Mouse (Mus musculus): ENCODE measurements around the gene Klk14. TPM values are rescaled to one million over a fixed set of nuclear protein-coding genes. Genes with fewer than 3 reads are reported as not detected.
A peak's percentile ranks its signal among the peaks of the same experiment; 100 is the strongest.
"Not testable (repeated sequence)": the region's sequence is repeated elsewhere in the genome, so short reads cannot be mapped to it uniquely, and the experiment has no call there.

Gene Klk14
- total RNA-seq (2021) = not detected

DNA sequence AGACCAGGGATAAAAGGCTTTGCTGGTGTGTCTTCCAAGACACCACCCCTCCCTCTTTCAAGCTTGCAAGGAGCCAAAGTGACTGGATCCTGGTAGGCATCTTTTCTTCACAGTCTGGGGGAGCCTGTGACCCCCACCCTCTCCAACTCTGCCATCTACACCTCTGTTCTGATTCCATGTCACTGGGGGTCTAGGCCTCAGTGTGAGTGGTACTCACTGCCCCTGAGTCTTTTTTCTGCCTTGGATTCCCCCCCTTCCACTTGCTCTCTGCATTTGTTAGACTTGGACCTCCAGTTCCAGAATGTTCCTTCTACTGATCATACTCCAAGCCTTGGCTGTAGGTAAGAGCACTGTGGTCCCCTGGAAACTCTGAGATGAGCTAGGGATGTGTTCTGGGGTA is at the start of gene Klk14:
Klk14 (plus strand) TSS at position 301 of the 400 bp plus-strand sequence.
- no peak for DNase-seq (ENCODE audit: extremely low spot score in 1 of 2, low spot score in 2 of 2)
- intact Hi-C loops (cut with DNase I) = no loop called here

DNA sequence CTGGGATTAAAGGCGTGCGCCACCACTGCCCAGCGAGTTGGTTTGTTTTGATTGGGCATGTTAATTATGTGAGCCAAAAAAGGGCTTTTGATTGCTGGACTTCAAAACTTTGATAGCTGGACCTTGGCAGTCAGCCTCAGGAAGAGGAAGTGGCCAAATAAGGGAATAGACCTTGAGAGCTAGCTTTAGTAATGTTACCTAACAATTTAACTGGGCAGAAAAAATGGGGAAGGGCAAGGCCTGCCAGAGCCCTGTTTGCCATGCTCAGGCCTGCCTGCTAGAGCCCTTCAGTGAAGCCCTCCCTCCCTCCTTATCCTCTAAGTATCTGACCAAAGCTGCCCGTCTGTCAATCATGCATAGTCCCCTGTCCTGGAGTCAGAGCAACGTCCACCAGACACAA is 47.6 kb upstream of the Klk14 start:
- intact Hi-C loops (cut with DNase I) = no loop called here
- DNase-seq (ENCODE audit: extremely low spot score in 1 of 2, low spot score in 2 of 2) = no peak

DNA sequence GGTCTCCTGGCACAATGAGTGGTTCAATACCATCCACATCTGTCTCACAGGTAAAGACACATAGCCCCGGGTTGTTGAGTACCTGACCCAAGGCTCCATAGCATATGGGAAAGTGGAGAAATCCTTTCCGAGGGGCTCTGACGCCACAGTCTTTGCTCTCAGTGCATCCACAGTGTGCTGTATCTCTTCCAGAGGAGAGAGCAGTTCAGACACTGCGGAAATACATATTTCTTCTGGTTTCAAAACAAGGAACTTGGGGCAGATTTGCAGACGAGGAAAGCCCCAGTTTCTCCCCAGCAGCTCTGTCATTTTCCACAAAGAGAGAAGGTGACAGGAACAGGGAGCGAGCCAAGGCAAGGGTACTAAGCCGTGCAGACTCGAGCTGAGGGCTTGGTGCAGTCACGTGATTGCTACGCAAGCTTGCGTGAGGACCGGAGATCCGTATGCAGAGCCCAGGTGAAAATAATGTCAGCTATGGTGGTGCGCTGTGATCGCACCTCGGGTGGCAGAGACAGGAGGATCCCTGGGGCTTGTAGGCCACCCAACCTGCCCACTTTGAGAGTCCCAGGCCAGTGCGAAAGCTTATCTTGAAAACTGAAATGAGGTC is 47.1 kb upstream of the Klk14 start:
- DNase-seq (ENCODE audit: extremely low spot score in 1 of 2, low spot score in 2 of 2) = no peak
- intact Hi-C loops (cut with DNase I) = no loop called here

DNA sequence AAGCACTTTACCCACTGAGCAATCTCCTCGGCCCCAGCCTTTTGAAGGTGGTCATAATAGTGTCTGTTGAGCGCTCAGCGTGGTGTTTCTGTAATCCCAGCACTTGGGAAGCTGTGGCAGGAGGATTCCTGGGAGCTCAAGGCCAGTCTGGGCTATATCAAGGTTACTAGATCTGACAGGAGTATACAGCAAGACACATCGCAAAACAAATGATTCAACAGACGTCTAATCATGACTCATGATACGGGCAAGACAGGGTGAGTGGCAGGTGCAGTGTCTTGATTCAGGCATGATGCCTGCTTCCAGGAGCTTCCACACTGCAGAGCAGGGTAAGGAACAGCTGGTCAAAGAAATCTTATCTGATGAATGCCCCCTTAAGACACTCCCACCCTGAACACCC is 37.5 kb upstream of the Klk14 start:
- no peak for DNase-seq (ENCODE audit: extremely low spot score in 1 of 2, low spot score in 2 of 2)
- intact Hi-C loops (cut with DNase I) = no loop called here

DNA sequence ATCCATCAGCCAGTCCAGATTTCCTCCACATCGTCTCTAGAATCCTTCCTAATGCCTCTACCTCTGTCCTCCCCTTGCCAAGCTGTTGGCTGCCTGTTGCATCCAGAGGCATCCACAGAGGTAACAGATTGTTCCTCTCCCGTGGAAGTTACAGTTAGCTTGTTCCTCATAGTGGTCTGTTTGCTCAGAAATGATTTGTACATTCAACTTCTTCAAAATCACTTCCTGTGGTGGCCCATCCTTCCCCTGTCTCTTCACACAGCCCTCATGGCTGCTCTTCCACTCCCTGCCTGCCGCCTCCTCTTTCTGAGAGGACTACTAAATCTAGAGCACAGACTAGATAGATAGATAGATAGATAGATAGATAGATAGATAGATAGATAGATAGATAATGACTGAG is 35.7 kb upstream of the Klk14 start:
- DNase-seq (ENCODE audit: extremely low spot score in 1 of 2, low spot score in 2 of 2) = no peak
- intact Hi-C loops (cut with DNase I) = no loop called here

DNA sequence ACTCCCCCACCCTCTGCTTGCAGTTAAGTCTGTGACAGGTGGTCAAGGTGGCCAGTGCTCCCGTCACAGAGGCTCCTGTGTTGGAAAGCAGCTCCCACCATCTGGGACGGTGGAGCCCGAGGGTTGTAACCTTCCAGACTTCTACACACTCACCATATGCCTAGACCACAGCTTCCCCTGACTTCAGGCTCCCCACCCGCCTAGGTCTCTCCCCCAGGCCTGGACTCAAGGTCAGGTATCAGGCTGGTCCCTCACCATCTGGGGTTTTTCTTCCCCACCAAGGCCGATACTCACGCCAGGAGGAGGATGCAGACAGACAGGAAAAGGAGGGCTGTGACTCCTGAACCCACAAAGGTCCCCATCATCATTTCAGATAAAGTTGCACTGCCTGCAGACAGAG is 34.0 kb upstream of the Klk14 start:
- intact Hi-C loops (cut with DNase I) = no loop called here

DNA sequence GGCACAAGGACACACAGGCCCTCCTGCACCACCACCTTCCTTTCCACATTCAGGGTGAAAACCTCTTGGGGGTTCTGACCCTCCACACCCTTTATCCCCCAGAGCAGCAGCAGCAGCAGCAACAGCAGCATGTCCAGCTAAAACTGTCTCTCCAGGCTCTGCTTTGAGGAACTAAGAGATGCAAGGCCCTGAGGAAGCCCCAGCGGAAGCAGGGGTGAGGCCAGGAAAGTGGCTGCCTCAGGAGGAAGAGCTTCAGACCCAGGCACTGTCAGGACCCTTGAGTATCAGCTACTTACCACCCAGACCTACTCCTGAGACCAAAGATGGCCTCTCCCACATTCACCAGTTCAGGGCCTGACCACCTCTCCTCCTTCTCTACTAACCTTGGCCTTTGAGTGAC is 30.2 kb upstream of the Klk14 start, which contains the start of gene Siglece:
Siglece (minus strand) TSS at position 160 of the 400 bp plus-strand sequence.
- intact Hi-C loops (cut with DNase I) = no loop called here
- DNase-seq (ENCODE audit: extremely low spot score in 1 of 2, low spot score in 2 of 2) = no peak

More for the DNA sequence above, 34.0 kb upstream of the Klk14 start:
- DNase-seq (ENCODE audit: extremely low spot score in 1 of 2, low spot score in 2 of 2) = no peak

DNA sequence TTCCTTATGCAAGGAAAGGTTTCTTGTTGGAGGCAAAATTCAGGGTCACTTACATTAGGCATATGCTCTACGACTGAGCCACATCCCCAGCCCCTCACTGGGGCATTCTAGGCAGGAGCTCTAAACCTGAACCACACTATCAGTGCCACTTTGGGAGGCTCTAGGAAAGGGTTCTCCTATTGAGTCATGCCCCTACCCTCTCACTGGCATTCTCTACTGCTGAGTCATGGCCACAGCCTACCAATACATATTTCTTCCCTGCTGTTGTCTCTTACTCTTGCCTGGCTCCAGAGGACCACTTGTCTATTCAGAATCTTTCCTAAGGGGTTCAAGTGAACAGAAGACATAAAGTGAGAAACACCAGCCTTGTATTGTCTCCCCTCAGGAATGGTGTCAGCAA is 27.4 kb upstream of the Klk14 start:
- no peak for DNase-seq (ENCODE audit: extremely low spot score in 1 of 2, low spot score in 2 of 2)
- intact Hi-C loops (cut with DNase I) = no loop called here

DNA sequence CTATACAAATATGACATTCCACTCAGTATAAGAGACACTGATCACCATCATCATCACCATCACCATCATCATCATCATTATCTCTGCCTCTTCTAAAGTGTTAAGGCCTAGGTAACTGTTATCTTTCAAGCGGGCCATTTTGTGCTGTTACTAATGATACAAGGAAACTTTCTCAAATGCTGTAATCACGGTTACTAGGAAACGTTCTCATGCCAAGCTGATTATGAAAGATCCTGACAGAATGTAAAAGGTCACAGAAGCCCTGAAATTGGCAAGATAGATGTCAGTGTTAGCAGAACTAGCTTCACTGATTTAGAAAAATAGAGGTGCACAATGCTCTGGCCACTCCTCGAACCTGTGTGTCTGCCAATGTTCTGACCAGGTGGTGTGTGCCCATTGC is 23.0 kb upstream of the Klk14 start:
- intact Hi-C loops (cut with DNase I); DNase-seq (ENCODE audit: extremely low spot score in 1 of 2, low spot score in 2 of 2): not testable (repeated sequence)

DNA sequence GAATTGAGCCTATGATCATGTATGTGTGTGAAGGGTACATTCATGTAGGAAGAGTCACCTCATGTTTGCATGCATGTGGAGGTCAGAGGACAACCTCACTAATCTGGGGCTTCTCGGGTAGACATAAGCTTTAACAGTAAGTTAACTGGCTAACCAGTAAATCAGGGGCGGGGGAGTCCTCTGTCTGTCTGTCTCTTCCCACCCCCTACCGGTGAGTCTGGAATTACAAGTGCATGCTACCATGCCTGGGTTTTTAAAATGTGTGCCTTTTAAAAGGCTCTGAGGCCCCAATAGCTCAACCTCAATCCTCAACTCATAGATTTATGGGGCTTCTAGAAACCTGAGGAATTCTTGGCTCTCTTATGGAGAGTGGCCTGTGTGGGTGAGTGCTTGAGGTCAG is 21.6 kb upstream of the Klk14 start:
- no peak for DNase-seq (ENCODE audit: extremely low spot score in 1 of 2, low spot score in 2 of 2)
- intact Hi-C loops (cut with DNase I) = no loop called here

DNA sequence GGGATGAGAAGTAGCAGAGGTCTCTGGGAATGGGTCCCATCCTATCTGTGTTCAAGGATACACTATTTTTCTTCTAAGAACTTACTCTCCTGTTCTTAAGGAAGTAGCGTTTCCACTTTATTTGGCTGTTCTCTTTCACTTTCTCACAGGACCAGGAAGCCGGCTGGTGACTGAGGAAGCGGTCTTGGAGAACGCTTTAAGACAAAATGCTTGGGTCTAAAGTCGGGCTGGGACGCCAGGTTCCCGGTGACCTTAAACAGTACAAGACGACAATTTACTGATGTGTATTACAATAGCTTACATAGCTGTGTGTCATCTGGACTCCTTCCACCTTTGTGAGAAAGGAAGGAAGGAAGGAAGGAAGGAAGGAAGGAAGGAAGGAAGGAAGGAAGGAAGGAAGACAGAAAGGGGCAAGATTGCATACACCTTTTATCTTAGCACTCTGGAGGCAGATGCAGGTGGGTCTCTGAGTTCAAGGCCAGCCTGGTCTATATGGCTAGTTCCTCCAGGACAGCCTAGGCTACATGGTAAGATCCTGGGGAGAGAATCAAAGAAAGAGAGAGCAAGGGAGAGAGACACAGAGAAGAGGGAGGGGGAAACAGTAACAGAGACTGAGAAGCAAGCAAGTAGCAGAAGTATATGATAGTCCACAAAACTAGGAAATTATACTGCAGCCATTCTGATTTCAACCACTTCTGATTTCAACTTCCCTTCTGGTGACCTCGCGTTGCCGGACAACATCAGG is 19.0 kb upstream of the Klk14 start:
- intact Hi-C loops (cut with DNase I) = no loop called here
- DNase-seq (ENCODE audit: extremely low spot score in 1 of 2, low spot score in 2 of 2) = no peak

DNA sequence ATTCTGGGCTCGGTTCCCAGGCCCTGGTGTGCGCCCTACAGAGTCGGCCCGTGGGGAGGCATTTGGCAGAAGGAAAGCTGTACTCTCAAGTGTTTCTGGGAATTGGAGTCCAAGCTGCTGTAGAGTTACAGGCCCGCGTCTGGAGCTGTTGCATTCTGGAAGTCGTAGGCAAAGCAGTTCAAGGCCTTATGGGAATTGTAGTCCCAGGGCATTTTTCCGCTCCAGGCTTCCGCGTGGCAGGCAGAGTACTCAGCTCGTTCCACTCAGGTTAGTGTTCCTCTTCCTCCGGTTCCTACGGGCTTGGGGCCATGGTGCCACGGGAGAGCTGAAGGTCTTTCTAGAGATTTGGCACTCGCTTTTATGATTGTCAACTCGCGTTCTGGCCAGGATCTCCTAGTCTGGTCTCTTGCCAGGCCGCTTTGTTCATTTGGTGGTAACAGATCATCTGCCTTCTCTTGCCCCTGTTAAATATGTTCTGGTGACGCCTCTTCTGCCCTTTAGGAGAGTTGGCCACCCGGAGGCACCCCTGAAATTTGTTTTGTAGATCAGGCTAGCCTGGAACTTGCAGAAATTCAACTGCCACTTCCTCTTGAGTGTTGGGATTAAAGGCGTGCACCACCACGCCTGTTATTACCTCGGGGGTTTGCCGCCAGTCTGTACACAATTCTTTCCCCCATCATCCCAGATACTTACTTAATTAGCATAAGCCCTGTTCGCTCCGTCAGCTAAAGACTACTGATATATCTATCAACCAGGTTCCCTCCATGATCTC is 18.2 kb upstream of the Klk14 start, which contains the start of gene Ctu1:
Ctu1 (plus strand) TSS at position 208 of the 772 bp plus-strand sequence.
- DNase-seq (ENCODE audit: extremely low spot score in 1 of 2, low spot score in 2 of 2) = peak; percentile 93 to 94
- intact Hi-C loops (cut with DNase I) = no loop called here

DNA sequence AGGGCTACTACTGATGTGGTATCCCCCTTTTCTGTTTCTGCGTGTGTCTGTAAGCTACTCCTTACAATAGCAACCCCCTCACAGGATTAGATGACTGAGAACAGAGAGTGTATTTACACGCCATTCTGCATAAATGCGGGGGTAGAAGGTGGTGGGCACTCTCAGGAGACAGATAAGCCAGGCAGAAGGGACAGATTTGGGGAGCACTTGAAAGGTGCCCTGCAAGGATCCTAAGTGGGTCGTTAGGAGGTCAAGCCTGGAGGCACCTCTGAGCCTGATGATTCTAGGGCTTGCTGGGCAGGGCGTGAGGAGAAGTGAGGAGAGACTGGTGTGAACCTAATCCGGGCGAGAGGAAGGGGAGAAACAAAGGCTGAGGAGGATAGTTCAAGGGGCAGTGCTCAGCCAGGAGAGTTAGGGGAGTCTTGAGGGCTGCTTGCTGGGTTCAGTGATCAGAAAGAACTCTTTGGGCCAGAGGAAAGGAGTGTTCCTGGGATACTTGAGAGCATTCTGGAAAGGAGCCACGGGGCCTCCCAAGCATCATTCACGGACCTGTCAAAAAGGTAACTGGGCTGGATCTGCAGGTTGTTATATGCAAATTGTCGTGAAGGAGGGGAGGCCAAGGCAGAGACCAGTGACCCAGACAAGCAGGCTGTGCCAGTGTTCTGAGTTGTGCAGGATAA is 17.5 kb upstream of the Klk14 start:
- DNase-seq (ENCODE audit: extremely low spot score in 1 of 2, low spot score in 2 of 2) = no peak
- intact Hi-C loops (cut with DNase I) = no loop called here

DNA sequence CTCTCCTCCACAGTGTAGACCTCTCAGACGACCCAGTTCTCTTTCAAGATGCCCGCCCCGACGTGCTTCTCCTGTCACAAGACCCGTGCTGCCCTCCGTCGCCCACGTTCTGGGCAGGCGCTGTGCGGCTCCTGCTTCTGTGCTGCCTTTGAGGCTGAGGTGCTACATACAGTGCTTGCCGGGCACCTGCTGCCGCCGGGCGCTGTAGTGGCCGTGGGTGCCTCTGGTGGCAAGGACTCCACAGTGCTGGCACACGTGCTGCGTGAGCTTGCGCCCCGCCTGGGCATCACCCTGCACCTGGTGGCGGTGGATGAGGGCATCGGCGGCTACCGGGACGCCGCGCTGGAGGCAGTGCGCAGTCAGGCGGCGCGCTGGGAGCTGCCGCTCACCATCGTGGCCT is 15.1 kb upstream of the Klk14 start:
- DNase-seq (ENCODE audit: extremely low spot score in 1 of 2, low spot score in 2 of 2) = no peak
- intact Hi-C loops (cut with DNase I) = no loop called here

DNA sequence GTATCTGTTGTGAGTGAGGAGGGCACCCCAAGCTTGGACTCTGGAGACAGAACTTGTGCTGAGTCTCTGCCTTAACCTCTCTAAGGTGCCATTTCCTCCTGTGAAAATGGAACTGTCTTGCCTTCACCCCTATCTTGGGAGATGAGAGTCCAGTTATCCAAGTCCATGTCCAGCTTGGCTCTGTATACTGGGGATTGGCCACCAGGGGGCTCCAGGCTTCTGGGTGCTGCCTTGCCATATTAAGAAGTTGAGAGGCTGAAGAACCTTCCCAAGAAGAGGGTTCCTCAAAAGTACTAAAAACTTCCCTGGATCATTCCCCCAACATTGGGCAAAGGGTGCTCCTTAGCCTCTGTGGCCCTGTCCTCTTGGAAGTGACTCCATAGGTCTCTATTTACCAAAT is 11.7 kb upstream of the Klk14 start:
- intact Hi-C loops (cut with DNase I) = no loop called here
- no peak for DNase-seq (ENCODE audit: extremely low spot score in 1 of 2, low spot score in 2 of 2)

DNA sequence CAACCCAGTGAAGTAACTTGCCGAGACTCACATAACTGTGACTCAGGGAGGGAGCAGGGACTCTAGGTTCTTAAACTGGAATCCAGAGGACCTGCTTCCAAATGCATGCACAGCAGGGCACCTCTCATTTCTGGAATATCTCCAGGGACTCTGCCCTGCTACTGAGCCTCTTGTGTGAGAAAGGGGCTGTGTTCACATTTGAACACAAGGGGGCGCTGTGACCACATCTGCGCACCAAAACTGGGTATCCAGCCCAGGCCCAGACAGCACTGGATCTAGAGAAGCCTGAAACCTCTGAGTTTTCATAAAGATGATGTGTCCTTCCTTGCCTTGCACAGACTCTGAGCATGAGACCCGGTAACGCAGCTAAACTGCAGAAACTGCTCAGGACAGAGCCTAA is 9.3 kb upstream of the Klk14 start:
- intact Hi-C loops (cut with DNase I) = loop anchor here (2.0 to 5.0 kb wide), 2 partner anchors 101 to 214 kb away; partner anchors contain the start of gene Klk10
- DNase-seq (ENCODE audit: extremely low spot score in 1 of 2, low spot score in 2 of 2) = peak; percentile 62 to 79

DNA sequence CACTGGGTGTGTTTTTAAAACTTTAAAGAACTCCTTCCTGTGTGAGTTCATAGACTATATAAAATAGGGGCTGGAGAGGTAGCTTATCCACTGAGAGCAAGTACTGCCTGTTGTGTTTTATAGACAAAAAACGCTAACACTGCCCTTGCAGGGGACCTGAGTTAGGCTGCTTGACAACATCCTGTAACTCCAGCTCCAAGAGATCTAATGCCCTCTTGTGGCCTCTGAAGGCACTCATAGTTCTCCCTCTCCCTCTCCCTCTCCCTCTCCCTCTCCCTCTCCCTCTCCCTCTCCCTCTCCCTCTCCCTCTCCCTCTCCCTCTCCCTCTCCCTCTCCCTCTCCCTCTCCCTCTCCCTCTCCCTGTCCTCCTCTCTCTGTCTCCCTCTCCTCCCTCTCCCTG is 7.7 kb upstream of the Klk14 start:
- DNase-seq (ENCODE audit: extremely low spot score in 1 of 2, low spot score in 2 of 2) = not testable (repeated sequence)
- intact Hi-C loops (cut with DNase I) = loop anchor here (5.0 kb wide), 1 partner anchor 100 kb away; the partner anchor contains the start of gene Klk10

DNA sequence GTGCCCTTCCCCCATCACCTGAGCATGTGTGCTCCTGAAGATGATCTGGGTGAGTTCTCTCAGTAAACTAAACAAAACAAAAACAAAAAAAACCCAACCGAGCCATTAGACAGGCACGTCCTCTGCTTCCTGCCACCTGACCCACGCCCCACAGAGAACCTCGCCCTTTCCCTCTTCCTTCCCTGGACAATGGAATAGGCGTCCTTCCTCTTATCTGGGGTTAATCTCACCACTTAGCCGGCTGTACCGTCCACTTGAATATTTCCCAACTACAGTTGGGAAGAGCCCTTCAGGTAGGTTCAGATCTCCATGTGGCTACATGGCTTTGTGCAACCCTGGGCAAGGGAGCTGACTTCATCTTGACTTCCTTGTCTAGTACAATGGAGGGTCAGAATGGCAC is 5.1 kb upstream of the Klk14 start:
- intact Hi-C loops (cut with DNase I) = no loop called here

DNA sequence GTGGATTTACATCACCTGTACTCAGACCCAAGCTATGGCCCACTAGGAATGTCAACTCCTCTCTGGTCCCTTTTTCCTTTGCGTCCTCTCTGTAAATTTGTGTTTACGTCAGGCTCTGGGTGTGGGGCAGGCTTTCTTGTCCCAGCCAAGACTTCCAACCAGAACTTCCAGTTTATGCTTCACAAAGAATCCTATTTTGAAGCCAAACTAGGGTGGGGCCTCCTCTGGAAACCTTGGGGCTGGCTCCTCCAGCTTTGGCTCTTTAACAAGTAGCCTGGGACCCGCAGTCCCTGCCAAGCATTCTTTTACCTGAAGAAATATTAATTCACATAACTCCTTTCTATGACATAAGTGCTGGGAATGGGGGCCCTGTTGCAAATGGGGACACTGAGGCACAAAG is 19.8 kb downstream of the Klk14 start:
- no peak for DNase-seq (ENCODE audit: extremely low spot score in 1 of 2, low spot score in 2 of 2)
- intact Hi-C loops (cut with DNase I) = no loop called here

More for the DNA sequence above, 5.1 kb upstream of the Klk14 start:
- no peak for DNase-seq (ENCODE audit: extremely low spot score in 1 of 2, low spot score in 2 of 2)
